Mouse (Mus musculus) liver, embryonic 15.5 days (tissue): ENCODE measurements around the gene Dnah17. TPM values are rescaled to one million over a fixed set of nuclear protein-coding genes. Genes with fewer than 3 reads are reported as not detected.
A peak's percentile ranks its signal among the peaks of the same experiment; 100 is the strongest.

Experiments used
- ATAC-seq: fragments of 200-750 bp; cut with Nextera tagmentation; 2 replicates; pipeline ENCODE4 v1.8.0; 2017; ENCODE audit warnings: moderate number of reproducible peaks, mild to moderate bottlenecking, moderate library complexity; ENCODE audit not compliant: insufficient read depth
- H3K27ac ChIP-seq: fragments of 300-500 bp; sonication (generic); replicated peaks from 2 replicates; pipeline ENCODE4 v1.5.1; 2015; ENCODE audit warnings: mild to moderate bottlenecking, inconsistent platforms
- H3K27me3 ChIP-seq: fragments of 300-500 bp; sonication (generic); 2 replicates; pipeline ENCODE4 v1.6.1; 2015; ENCODE audit warnings: mild to moderate bottlenecking, inconsistent platforms
- H3K36me3 ChIP-seq: fragments of 300-500 bp; sonication (generic); replicated peaks from 2 replicates; pipeline ENCODE4 v1.6.1; 2015; ENCODE audit warnings: moderate library complexity, mild to moderate bottlenecking, inconsistent platforms
- H3K4me1 ChIP-seq: fragments of 300-500 bp; sonication (generic); replicated peaks from 2 replicates; pipeline ENCODE4 v1.6.1; 2015; ENCODE audit warnings: inconsistent platforms
- H3K4me2 ChIP-seq: fragments of 300-500 bp; sonication (generic); 2 replicates; pipeline ENCODE4 v1.6.1; 2015; ENCODE audit warnings: moderate library complexity, mild to moderate bottlenecking, inconsistent platforms
- H3K4me3 ChIP-seq: fragments of 300-500 bp; sonication (generic); replicated peaks from 2 replicates; pipeline ENCODE4 v1.5.1; 2015; ENCODE audit warnings: mild to moderate bottlenecking, inconsistent platforms
- H3K9ac ChIP-seq: fragments of 300-500 bp; sonication (generic); 2 replicates; pipeline ENCODE4 v1.6.1; 2015; ENCODE audit warnings: moderate library complexity, mild to moderate bottlenecking, inconsistent platforms
- H3K9me3 ChIP-seq: fragments of 300-500 bp; sonication (generic); replicated peaks from 2 replicates; pipeline ENCODE4 v1.6.1; 2016; ENCODE audit warnings: inconsistent platforms
- WGBS: fragments of 180-500 bp; shearing (Covaris S2); methylation state at CpG from one replicate; pipeline ENCODE4 v1.1.7; 2015; ENCODE audit warnings: mixed read lengths; ENCODE audit not compliant: insufficient replicate concordance; 5-methylcytosine and 5-hydroxymethylcytosine counted together
- polyA plus RNA-seq: library from polyadenylated mRNA; unstranded; fragments of >200 nt; fragmentation: Nextera tagmentation; extraction: Ambion mirVana; gene quantifications from 2 replicates; pipeline ENCODE4 v1.2.1, GENCODE M21; 2015

The Dnah17 gene
- polyA plus RNA-seq, 1 experiment from 2014 or later = 0.10 TPM

DNA sequence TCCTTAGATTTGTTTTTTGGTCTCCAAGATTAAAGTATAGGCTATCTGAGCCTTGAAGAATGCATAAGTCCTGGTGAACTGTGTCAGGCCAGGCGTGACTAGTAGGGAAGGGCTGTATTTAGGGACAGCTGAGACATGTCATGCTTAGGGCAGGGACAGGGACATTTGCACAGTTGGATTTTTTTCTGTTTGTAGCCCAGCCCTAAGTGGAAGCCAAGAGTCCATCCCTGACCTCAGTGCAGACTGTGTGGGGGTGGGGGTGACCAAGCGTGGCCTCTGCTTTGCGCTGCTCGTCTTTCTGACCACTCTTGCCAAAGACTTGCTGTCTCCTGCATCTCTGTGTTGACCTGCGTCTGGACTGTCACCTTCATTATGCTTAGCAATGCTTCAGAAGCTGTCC lies 126.2 kb downstream of the Dnah17 start:
- no peak overlapping the region for H3K4me3 ChIP-seq
- H3K27ac ChIP-seq = no peak overlapping the region
- WGBS = 80% methylated on average over 5 of the region's 5 CpGs
- ATAC-seq = no peak
- no peaks in the 10 kb centered on the region for H3K27me3 ChIP-seq
- no peak overlapping the region for H3K9ac ChIP-seq
- no peaks in the 10 kb centered on the region for H3K9me3 ChIP-seq
- peaks cover 75% of the 10 kb centered on the region for H3K36me3 ChIP-seq
- no peak overlapping the region for H3K4me2 ChIP-seq
- peaks cover 62% of the 10 kb centered on the region for H3K4me1 ChIP-seq

DNA sequence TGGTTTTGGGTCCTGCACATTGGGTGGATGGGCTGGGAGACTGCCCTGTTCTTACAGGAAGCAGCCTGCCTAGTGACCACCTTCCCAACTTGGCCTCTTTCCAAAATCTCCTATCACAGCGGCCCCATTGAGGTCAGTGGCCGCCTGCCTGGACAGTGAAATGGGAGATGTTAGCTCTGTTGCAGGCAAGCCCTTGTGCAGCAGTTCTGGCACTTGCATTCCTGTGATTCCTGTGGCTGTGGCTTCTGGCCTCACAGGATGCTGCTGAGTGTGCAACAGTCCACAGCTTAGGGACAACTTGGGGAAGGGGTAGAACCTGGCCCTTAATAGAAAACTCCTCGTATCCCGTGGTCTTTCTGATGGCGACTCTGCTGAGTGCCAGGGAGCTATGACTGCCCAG lies 126.7 kb downstream of the Dnah17 start:
- 66% methylated on average over 5 of the region's 5 CpGs for WGBS
- ATAC-seq = no peak
- H3K9ac ChIP-seq = no peak overlapping the region
- no peak overlapping the region for H3K4me3 ChIP-seq
- H3K36me3 ChIP-seq = peaks cover 77% of the 10 kb centered on the region
- H3K4me2 ChIP-seq = no peak overlapping the region
- no peaks in the 10 kb centered on the region for H3K27me3 ChIP-seq
- H3K27ac ChIP-seq = peak overlapping the region; percentile 29; the same call in 1 of the 2 replicates
- peaks cover 62% of the 10 kb centered on the region for H3K4me1 ChIP-seq
- no peaks in the 10 kb centered on the region for H3K9me3 ChIP-seq

DNA sequence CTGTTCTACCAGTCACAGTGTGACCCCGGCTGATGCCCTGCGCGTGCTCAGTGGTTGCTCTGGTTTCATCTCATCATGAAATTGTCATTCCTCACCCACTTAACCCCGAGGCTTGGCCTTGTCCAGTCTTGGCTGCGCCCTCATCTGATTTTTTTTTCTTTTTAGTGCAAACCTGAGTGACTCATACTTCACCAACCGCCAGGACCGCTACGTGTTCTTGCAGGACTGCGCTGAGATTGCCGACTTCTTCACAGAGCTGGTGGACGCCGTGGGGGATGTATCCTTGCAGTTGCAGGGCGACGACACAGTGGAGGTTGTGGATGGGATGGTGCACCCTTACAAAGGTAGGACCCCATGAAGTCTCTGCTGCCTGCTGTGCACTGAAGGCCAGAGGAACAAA lies 127.3 kb downstream of the Dnah17 start:
- H3K36me3 ChIP-seq = peaks cover 82% of the 10 kb centered on the region
- peaks cover 62% of the 10 kb centered on the region for H3K4me1 ChIP-seq
- peak overlapping the region; percentile 29; the same call in 1 of the 2 replicates for H3K27ac ChIP-seq
- no peak for ATAC-seq
- WGBS = 87% methylated on average over 14 of the region's 14 CpGs
- no peaks in the 10 kb centered on the region for H3K27me3 ChIP-seq
- H3K4me2 ChIP-seq = no peak overlapping the region
- H3K9ac ChIP-seq = no peak overlapping the region
- no peak overlapping the region for H3K4me3 ChIP-seq
- no peaks in the 10 kb centered on the region for H3K9me3 ChIP-seq

- Histone ChIP-seq H3K4me1 (peaks cover 54% of the 10 kb centered on the region), H3K9me3 (no peaks in the 10 kb centered on the region), H3K4me3 (peak overlapping the region; percentile 39), H3K9ac (peak overlapping the region; percentile 61), H3K4me2 (peak overlapping the region; percentile 72), H3K27me3 (no peaks in the 10 kb centered on the region), H3K36me3 (peaks cover 74% of the 10 kb centered on the region), H3K27ac (peak overlapping the region; percentile 100)
- 51% methylated on average over 7 of the region's 7 CpGs for WGBS
- ATAC-seq = peak; percentile 88
Measured at GRCm38 (mm10) chr11:118000565-118001215, 129.7 kb downstream of the Dnah17 start.

- H3K9me3 ChIP-seq = no peaks in the 10 kb centered on the region
- H3K9ac ChIP-seq = peak overlapping the region; percentile 19; the same call in 1 of the 2 replicates
- peaks cover 68% of the 10 kb centered on the region for H3K36me3 ChIP-seq
- ATAC-seq = peak; percentile 10; the same call in 1 of the 2 replicates
- H3K4me3 ChIP-seq = no peak overlapping the region
- H3K4me1 ChIP-seq = peaks cover 60% of the 10 kb centered on the region
- no peaks in the 10 kb centered on the region for H3K27me3 ChIP-seq
- 20% methylated on average over 1 of the region's 1 CpGs for WGBS
- H3K27ac ChIP-seq = peak overlapping the region; percentile 100
- H3K4me2 ChIP-seq = peak overlapping the region; percentile 72
Measured at GRCm38 (mm10) chr11:118000083-118000482, 130.4 kb downstream of the Dnah17 start.

GRCm38 (mm10) chr11:117999260-117999934 lies 131.0 kb downstream of the Dnah17 start:
- Histone ChIP-seq H3K9ac (peak overlapping the region; percentile 19; the same call in 1 of the 2 replicates), H3K36me3 (peaks cover 61% of the 10 kb centered on the region), H3K4me3 (no peak overlapping the region), H3K4me2 (no peak overlapping the region), H3K27me3 (no peaks in the 10 kb centered on the region), H3K9me3 (no peaks in the 10 kb centered on the region), H3K27ac (peak overlapping the region; percentile 100), H3K4me1 (peaks cover 67% of the 10 kb centered on the region)
- ATAC-seq = no peak
- WGBS = 72% methylated on average over 6 of the region's 6 CpGs

DNA sequence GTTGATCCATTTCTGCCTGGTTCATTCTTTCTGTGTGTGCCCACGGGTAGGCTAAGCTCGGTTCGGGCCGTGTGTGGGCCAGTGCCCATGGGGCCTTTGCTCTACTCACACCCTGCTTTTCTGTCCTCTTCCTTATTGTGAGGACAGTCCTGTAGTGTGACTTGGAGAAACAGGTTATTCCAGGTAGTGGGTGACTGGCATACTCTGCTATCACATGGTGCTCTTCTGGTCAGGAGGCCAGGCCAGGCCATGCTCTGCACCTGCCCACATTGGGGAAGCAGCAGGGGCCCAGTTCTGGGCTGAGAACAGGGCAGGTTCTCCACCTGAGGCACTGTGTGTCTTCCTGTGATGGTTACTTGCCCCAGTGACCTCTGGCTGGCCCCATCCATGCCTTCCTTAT lies 132.1 kb downstream of the Dnah17 start:
- no peaks in the 10 kb centered on the region for H3K27me3 ChIP-seq
- no peak overlapping the region for H3K4me3 ChIP-seq
- peaks cover 51% of the 10 kb centered on the region for H3K36me3 ChIP-seq
- ATAC-seq = no peak
- H3K27ac ChIP-seq = peak overlapping the region; percentile 100
- 86% methylated on average over 4 of the region's 4 CpGs for WGBS
- H3K9ac ChIP-seq = no peak overlapping the region
- peaks cover 71% of the 10 kb centered on the region for H3K4me1 ChIP-seq
- no peak overlapping the region for H3K4me2 ChIP-seq
- H3K9me3 ChIP-seq = no peaks in the 10 kb centered on the region

DNA sequence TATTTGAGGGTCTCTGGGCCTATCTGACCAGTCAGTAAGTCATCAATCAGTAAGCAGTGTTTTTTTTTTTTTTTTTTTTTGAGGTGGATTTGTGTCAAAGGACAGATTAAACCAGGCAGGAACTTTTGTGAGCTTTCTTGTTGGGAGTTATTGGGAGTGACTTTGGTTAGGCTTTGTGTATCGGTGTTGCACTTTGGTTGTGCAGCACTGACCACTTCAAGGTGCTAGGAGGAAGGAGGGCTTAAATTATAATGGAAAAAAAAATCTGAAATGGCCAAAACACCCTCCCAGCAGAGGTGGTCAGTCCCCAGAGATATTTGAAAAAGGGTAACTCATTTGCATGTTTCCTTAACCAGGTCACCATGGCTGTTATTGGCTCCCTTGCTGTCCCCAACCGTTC lies 133.3 kb downstream of the Dnah17 start:
- no peak overlapping the region for H3K27ac ChIP-seq
- H3K4me2 ChIP-seq = no peak overlapping the region
- H3K27me3 ChIP-seq = no peaks in the 10 kb centered on the region
- ATAC-seq = no peak
- H3K4me1 ChIP-seq = peaks cover 83% of the 10 kb centered on the region
- no peak overlapping the region for H3K4me3 ChIP-seq
- no peaks in the 10 kb centered on the region for H3K9me3 ChIP-seq
- WGBS = 88% methylated on average over 2 of the region's 2 CpGs
- H3K9ac ChIP-seq = no peak overlapping the region
- peaks cover 40% of the 10 kb centered on the region for H3K36me3 ChIP-seq

DNA sequence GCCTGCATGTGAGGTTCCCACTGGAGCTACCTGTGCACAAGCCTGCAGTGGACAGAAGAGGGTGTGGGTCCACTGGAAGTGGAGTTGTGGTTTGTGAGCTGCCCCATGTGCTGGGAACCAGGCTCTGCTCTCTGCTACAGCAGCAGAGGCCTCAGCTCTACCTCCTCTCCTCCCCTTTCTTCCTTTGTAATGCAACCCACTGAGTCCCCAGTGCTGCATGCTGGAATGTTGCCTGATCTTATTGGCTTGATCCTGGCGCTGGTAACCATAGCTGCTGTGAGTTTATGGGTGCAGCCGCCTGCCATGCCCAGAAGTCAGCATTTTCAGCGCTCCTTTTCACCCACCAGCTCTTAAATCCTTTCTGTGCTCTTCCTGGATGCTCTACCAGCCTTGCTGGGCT lies 134.4 kb downstream of the Dnah17 start:
- Histone ChIP-seq H3K9ac (no peak overlapping the region), H3K27me3 (no peaks in the 10 kb centered on the region), H3K4me2 (no peak overlapping the region), H3K36me3 (peaks cover 29% of the 10 kb centered on the region), H3K4me3 (no peak overlapping the region), H3K4me1 (peaks cover 83% of the 10 kb centered on the region), H3K27ac (0 out of 2 replicates have a peak overlapping the region, but pooled peaks have one; percentile 14), H3K9me3 (no peaks in the 10 kb centered on the region)
- no peak for ATAC-seq
- 62% methylated on average over 3 of the region's 3 CpGs for WGBS

- Histone ChIP-seq H3K27me3 (no peaks in the 10 kb centered on the region), H3K4me3 (no peak overlapping the region), H3K27ac (0 out of 2 replicates have a peak overlapping the region, but pooled peaks have one; percentile 14), H3K36me3 (peaks cover 25% of the 10 kb centered on the region), H3K4me1 (peaks cover 83% of the 10 kb centered on the region), H3K4me2 (no peak overlapping the region), H3K9me3 (no peaks in the 10 kb centered on the region), H3K9ac (no peak overlapping the region)
- ATAC-seq = no peak
- WGBS = 62% methylated on average over 3 of the region's 3 CpGs
Measured at GRCm38 (mm10) chr11:117995661-117996060, 134.8 kb downstream of the Dnah17 start.

- Histone ChIP-seq H3K27ac (no peak overlapping the region), H3K4me3 (no peak overlapping the region), H3K36me3 (peaks cover 23% of the 10 kb centered on the region), H3K9ac (no peak overlapping the region), H3K9me3 (no peaks in the 10 kb centered on the region), H3K27me3 (no peaks in the 10 kb centered on the region), H3K4me1 (peaks cover 83% of the 10 kb centered on the region), H3K4me2 (no peak overlapping the region)
- ATAC-seq = no peak
- 58% methylated on average over 2 of the region's 2 CpGs for WGBS
Measured at GRCm38 (mm10) chr11:117995255-117995654, 135.2 kb downstream of the Dnah17 start.
